Mouse (Mus musculus) embryo, embryonic 9.5 days (tissue): Measurements from ENCODE around the gene Mfn1.
A peak's percentile ranks its signal among the peaks of the same experiment; 100 is the strongest.

Experiments used
- DNase-seq: peaks from one replicate; pipeline ENCODE4 v3.0.0-alpha.2; 2017; ENCODE audit errors: extremely low spot score

Gene Mfn1

GRCm38 (mm10) chr3:32529303-32529898 lies at the start of gene Mfn1:
Mfn1 (plus strand) TSS chr3:32529465.
- peak; percentile 93 for DNase-seq

GRCm38 (mm10) chr3:32479961-32480360 lies 49.3 kb upstream of the Mfn1 start:
- DNase-seq: no peak

GRCm38 (mm10) chr3:32483035-32483434 lies 46.2 kb upstream of the Mfn1 start:
- DNase-seq: no peak

- no peak for DNase-seq
These were observed 42.7 kb upstream of the Mfn1 start for GRCm38 (mm10) chr3:32486543-32486942.

GRCm38 (mm10) chr3:32488172-32488571 lies 41.1 kb upstream of the Mfn1 start:
- DNase-seq: no peak

- DNase-seq: no peak
These were observed 39.0 kb upstream of the Mfn1 start for GRCm38 (mm10) chr3:32490076-32490927.

- DNase-seq: no peak
These were observed 38.3 kb upstream of the Mfn1 start for GRCm38 (mm10) chr3:32490928-32491315.

- no peak for DNase-seq
These were observed 36.9 kb upstream of the Mfn1 start, which contains the start of gene Kcnmb3 for GRCm38 (mm10) chr3:32492097-32493090. Kcnmb3 (minus strand) TSS chr3:32492231.

GRCm38 (mm10) chr3:32494387-32495087 lies 34.7 kb upstream of the Mfn1 start:
- no peak for DNase-seq

GRCm38 (mm10) chr3:32495088-32495770 lies 34.0 kb upstream of the Mfn1 start:
- no peak for DNase-seq

GRCm38 (mm10) chr3:32495856-32496710 lies 33.2 kb upstream of the Mfn1 start:
- no peak for DNase-seq

GRCm38 (mm10) chr3:32496711-32497070 lies 32.6 kb upstream of the Mfn1 start:
- no peak for DNase-seq

- DNase-seq: no peak
These were observed 28.9 kb upstream of the Mfn1 start for GRCm38 (mm10) chr3:32500346-32500745.

GRCm38 (mm10) chr3:32505841-32506240 lies 23.4 kb upstream of the Mfn1 start:
- DNase-seq: no peak

GRCm38 (mm10) chr3:32506366-32507225 lies 22.7 kb upstream of the Mfn1 start:
- DNase-seq: no peak

GRCm38 (mm10) chr3:32508666-32509324 lies 20.5 kb upstream of the Mfn1 start:
- peak; percentile 79 for DNase-seq

GRCm38 (mm10) chr3:32509496-32510374 lies 19.5 kb upstream of the Mfn1 start, which contains the start of gene Zfp639:
Zfp639 (plus strand) TSS chr3:32510259.
- no peak for DNase-seq
